Mouse (Mus musculus): Measurements from ENCODE around the gene Kcnk15. TPM values are rescaled to one million over a fixed set of nuclear protein-coding genes. Genes with fewer than 3 reads are reported as not detected.

The Kcnk15 gene
- polyA plus RNA-seq, 1 experiment from 2014 or later, result not detected

DNA sequence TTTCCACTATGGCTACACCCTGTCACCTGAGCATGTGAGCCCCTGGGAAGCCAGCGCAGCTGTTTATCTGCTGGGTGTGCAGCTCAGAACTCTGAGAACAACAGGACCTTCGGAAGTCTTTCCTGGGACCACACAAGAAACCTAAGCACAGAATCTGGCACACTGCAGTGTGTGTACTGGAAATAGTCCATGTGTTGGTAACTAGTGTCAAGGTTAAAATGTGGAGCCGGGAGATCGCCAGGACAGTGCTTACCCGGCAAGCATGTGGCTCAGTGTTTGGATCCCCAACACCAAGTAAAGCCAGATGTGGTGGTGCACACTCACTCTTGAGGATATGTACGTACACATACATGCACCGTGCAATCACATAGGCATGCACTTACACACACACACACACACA, 47.6 kb downstream of the Kcnk15 start:
- no peak overlapping the region for H3K4me2 ChIP-seq
- DNase-seq, result no peak
- no peaks in the 10 kb centered on the region for H3K27me3 ChIP-seq
- no peaks in the 10 kb centered on the region for H3K4me1 ChIP-seq (replicated peaks)
- no peak for ATAC-seq (ENCODE audit: low read depth)
- no peak overlapping the region for H3K9ac ChIP-seq
- H3K27ac ChIP-seq, result no peak overlapping the region
- no peaks in the 10 kb centered on the region for H3K9me3 ChIP-seq (replicated peaks)
- WGBS (ENCODE audit: insufficient replicate concordance), result 78% methylated on average over 7 of the region's 7 CpGs
- H3K36me3 ChIP-seq, result no peaks in the 10 kb centered on the region
- H3K4me3 ChIP-seq (replicated peaks), result no peak overlapping the region

DNA sequence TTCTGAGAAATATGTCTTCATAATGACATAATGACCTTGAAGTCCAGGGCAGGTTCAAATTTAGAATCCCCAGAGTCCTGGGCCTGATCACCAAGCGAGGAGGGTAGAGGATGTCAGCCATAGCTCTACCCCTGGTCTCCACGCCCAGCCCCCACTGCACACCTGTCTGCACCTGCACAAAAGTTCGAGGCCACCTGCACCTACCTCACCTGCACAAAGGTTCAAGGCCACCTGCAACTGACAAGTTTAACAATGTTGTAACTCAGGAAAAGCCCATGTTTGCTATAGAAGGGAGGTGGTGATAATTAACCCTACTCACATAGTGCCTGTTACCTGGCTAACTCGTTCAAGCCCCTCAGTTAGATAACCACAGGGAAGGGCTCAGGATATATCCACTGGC, 49.0 kb downstream of the Kcnk15 start:
- no peak overlapping the region for H3K4me3 ChIP-seq (replicated peaks)
- H3K27me3 ChIP-seq, result no peaks in the 10 kb centered on the region
- no peaks in the 10 kb centered on the region for H3K9me3 ChIP-seq (replicated peaks)
- 49% methylated on average over 4 of the region's 4 CpGs for WGBS (ENCODE audit: insufficient replicate concordance)
- no peaks in the 10 kb centered on the region for H3K36me3 ChIP-seq
- no peak for ATAC-seq (ENCODE audit: low read depth)
- no peaks in the 10 kb centered on the region for H3K4me1 ChIP-seq (replicated peaks)
- H3K9ac ChIP-seq, result no peak overlapping the region
- H3K27ac ChIP-seq, result no peak overlapping the region
- H3K4me2 ChIP-seq, result no peak overlapping the region
- DNase-seq, result no peak

DNA sequence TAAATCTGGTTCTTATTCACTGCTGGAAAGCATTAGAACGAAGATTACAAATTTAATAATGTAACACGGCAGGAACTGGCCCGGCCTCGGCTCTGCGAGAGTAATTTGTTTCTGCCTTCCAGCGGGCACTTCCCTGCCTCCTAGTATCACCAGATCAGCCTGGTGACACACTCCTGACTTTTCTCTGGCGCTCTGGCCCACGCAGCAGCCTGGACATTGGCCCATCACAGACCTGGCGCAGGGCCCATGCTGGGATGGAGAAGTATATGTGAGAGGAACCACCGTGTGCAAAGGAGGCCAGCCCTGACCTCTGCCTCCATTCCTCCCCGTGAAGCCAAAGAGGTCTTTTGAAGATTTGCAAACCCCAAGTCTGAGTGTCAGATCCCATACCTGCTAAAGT, 50.0 kb downstream of the Kcnk15 start:
- Histone ChIP-seq H3K4me2 (no peak overlapping the region), H3K27ac (no peak overlapping the region), H3K9ac (no peak overlapping the region), H3K4me3 (replicated peaks) (no peak overlapping the region), H3K27me3 (no peaks in the 10 kb centered on the region), H3K36me3 (no peaks in the 10 kb centered on the region), H3K4me1 (replicated peaks) (no peaks in the 10 kb centered on the region), H3K9me3 (replicated peaks) (no peaks in the 10 kb centered on the region)
- 59% methylated on average over 11 of the region's 11 CpGs for WGBS (ENCODE audit: insufficient replicate concordance)
- ATAC-seq (ENCODE audit: low read depth), result no peak
- DNase-seq, result no peak

DNA sequence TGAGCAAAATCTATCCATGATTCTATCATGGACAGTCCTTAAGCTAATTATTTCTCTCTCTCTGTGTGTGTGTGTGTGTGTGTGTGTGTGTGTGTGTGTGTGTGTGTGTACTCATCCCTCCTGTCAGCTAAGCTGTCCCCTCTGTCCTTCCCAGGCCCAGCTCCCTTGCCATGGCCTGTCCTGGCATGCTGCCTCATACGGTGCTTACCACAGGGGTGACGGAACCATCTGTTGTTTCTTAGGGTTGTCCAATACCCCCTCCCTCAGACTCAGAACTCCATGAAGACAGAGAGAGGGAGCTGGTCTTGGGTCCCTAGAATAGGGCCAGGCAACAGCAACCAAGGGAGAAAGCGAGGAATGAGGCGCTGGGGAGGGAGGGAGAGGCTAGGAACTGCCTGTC, 50.9 kb downstream of the Kcnk15 start:
- H3K27ac ChIP-seq, result no peak overlapping the region
- H3K27me3 ChIP-seq, result no peaks in the 10 kb centered on the region
- ATAC-seq (ENCODE audit: low read depth) (no peak), DNase-seq (no peak)
- H3K4me2 ChIP-seq, result no peak overlapping the region
- H3K9ac ChIP-seq, result no peak overlapping the region
- no peaks in the 10 kb centered on the region for H3K36me3 ChIP-seq
- H3K9me3 ChIP-seq (replicated peaks), result no peaks in the 10 kb centered on the region
- H3K4me1 ChIP-seq (replicated peaks), result no peaks in the 10 kb centered on the region
- 57% methylated on average over 4 of the region's 4 CpGs for WGBS (ENCODE audit: insufficient replicate concordance)
- H3K4me3 ChIP-seq (replicated peaks), result no peak overlapping the region

DNA sequence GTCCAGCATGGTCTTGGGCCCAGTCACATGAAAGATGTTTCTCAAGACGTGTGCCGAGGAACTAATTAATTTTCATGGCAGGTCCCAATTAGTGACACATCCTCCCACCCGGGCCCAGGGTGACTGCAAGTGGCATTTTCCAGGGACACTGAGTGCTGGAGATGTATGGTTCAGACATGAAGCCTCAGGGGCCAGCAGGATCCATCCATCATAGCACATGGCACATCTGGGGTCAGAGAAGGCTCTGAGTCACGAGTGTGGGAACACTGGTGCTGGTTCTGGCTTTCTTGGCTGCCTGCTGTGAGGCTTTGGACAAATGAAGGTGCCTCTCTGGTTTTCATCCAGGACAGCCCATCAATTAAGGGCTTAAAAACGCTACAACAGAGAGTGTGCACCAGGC, 53.7 kb downstream of the Kcnk15 start:
- no peaks in the 10 kb centered on the region for H3K27me3 ChIP-seq
- H3K27ac ChIP-seq, result no peak overlapping the region
- H3K4me3 ChIP-seq (replicated peaks), result no peak overlapping the region
- DNase-seq, result no peak
- no peak for ATAC-seq (ENCODE audit: low read depth)
- no peak overlapping the region for H3K9ac ChIP-seq
- H3K36me3 ChIP-seq, result no peaks in the 10 kb centered on the region
- no peaks in the 10 kb centered on the region for H3K4me1 ChIP-seq (replicated peaks)
- 53% methylated on average over 5 of the region's 5 CpGs for WGBS (ENCODE audit: insufficient replicate concordance)
- no peak overlapping the region for H3K4me2 ChIP-seq
- no peaks in the 10 kb centered on the region for H3K9me3 ChIP-seq (replicated peaks)

Other genes with a start within 250 kb of the Kcnk15 start
- 112 and 130 TPM in 2 replicates for gene Serinc3, start 208.5 kb upstream of the Kcnk15 start, polyA plus RNA-seq (2015; fragmentation: Nextera tagmentation; extraction: Ambion mirVana)
- 122 and 139 TPM in 2 replicates for gene Pkig, start 195.3 kb upstream of the Kcnk15 start, polyA plus RNA-seq (2015; fragmentation: Nextera tagmentation; extraction: Ambion mirVana)
- gene Ada, start 103.4 kb upstream of the Kcnk15 start, polyA plus RNA-seq (2015; fragmentation: Nextera tagmentation; extraction: Ambion mirVana), result 5.5 and 6.6 TPM in 2 replicates
- gene Ccn5, start 32.8 kb upstream of the Kcnk15 start, polyA plus RNA-seq (2015; fragmentation: Nextera tagmentation; extraction: Ambion mirVana), result 0.09 and 0.13 TPM in 2 replicates
- 0.13 and 0.15 TPM in 2 replicates for gene Rims4, start 65.0 kb downstream of the Kcnk15 start, polyA plus RNA-seq (2015; fragmentation: Nextera tagmentation; extraction: Ambion mirVana)
- gene Ywhab, start 141.3 kb downstream of the Kcnk15 start, polyA plus RNA-seq (2015; fragmentation: Nextera tagmentation; extraction: Ambion mirVana), result 130 and 151 TPM in 2 replicates
- gene Pabpc1l, start 171.8 kb downstream of the Kcnk15 start, polyA plus RNA-seq (2015; fragmentation: Nextera tagmentation; extraction: Ambion mirVana), result 0.30 and 0.39 TPM in 2 replicates
- gene Stk4, start 216.7 kb downstream of the Kcnk15 start, polyA plus RNA-seq (2015; fragmentation: Nextera tagmentation; extraction: Ambion mirVana), result 14.8 and 17.9 TPM in 2 replicates
- 26.1 and 28.6 TPM in 2 replicates for gene Tomm34, start 217.5 kb downstream of the Kcnk15 start, polyA plus RNA-seq (2015; fragmentation: Nextera tagmentation; extraction: Ambion mirVana)